ENCODE assay signal across 11 mouse cellular contexts in the genomic region with DNA sequence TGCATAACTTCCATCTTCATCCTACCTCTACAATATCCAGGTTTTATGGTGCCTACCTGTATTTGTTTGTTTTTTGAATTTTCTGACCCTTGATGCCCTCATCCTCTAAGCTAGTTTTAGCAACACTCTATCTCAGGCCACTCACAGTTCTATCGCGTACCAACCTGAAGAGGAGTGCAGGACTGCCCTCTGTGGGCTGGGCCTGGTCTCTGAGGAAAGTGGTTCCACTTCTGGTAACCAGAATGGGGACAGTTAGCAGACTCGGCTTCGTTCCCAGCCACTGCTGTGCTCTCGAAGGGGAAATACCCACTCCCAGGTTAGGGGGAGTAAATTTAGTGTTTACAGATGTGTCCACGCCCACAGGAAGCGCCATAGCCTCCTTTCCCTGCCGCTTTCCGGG. TPM values are rescaled to one million over a fixed set of nuclear protein-coding genes. Genes with fewer than 3 reads are reported as not detected.
DNase-seq lines count a peak whose midpoint lies in the region; ATAC-seq and TF ChIP-seq lines count a peak whose summit lies in the region.
"Had no signal": no experiment of that assay in that cellular context is flagged by ENCODE, and none has a peak within 500 bp of the region (broad histone marks: within the 10 kb centered on the region; RNA-seq: fewer than 3 reads in every experiment).

No protein-coding gene starts in this region.

- H3K27me3 ChIP-seq in liver, adult 2 months (ENCODE audit: control insufficient read depth, insufficient read depth, low read length): no peaks in the 10 kb centered on the region
- no peaks in the 10 kb centered on the region for H3K27me3 ChIP-seq in liver, embryonic 11.5 days (replicated peaks; ENCODE audit: control insufficient read depth, insufficient read depth, low read length)
- H3K27me3 ChIP-seq: hindbrain, embryonic 15.5 days had no signal

- H3K36me3 ChIP-seq in liver, adult 2 months (ENCODE audit: control insufficient read depth, insufficient read depth, low read length): no peaks in the 10 kb centered on the region
- H3K36me3 ChIP-seq in liver, embryonic 11.5 days (ENCODE audit: control insufficient read depth, insufficient read depth, low read length): no peaks in the 10 kb centered on the region
- H3K36me3 ChIP-seq: hindbrain, embryonic 15.5 days had no signal

- no peaks in the 10 kb centered on the region for H3K9me3 ChIP-seq in liver, embryonic 11.5 days (ENCODE audit: control insufficient read depth, low read length)
- H3K9me3 ChIP-seq: hindbrain, embryonic 15.5 days had no signal

- no peak for DNase-seq in liver, adult 2 months (ENCODE audit: extremely low read depth, low read depth, low spot score)
- no peak for DNase-seq in liver, embryonic 11.5 days (ENCODE audit: low spot score)
- DNase-seq in embryo, embryonic 11 days: peak; percentile 13
- DNase-seq in kidney, postnatal 10 days: peak; percentile 24
- peak; percentile 40 for DNase-seq in naive thymus-derived CD4-positive, alpha-beta T cell, adult 2 months (ENCODE audit: low read depth)
- DNase-seq in yolk sac, embryonic 10.5 days (ENCODE audit: low spot score): no peak
- DNase-seq in layer of hippocampus, postnatal 14 days (ENCODE audit: low spot score in 2 of 2): no peak
- DNase-seq: cerebellum, postnatal 25 days had no signal

- 42% methylated on average over 9 of the region's 9 CpGs for WGBS in liver, adult 2 months
- 38% methylated on average over 9 of the region's 9 CpGs for WGBS in liver, embryonic 11.5 days

- ATAC-seq in liver, embryonic 11.5 days (replicated peaks; ENCODE audit: low FRiP score): no peak
- ATAC-seq: forebrain, embryonic 16.5 days had no signal

- no peaks in the 10 kb centered on the region for H3K79me2 ChIP-seq in liver, adult 2 months (ENCODE audit: control insufficient read depth, insufficient read depth, low read length)

- H3K4me1 ChIP-seq in liver, adult 2 months (ENCODE audit: control insufficient read depth, insufficient read depth, low read length): no peaks in the 10 kb centered on the region
- H3K4me1 ChIP-seq in liver, embryonic 11.5 days (replicated peaks; ENCODE audit: control insufficient read depth, insufficient read depth, low read length): no peaks in the 10 kb centered on the region
- H3K4me1 ChIP-seq: hindbrain, embryonic 15.5 days had no signal

- peak; percentile 32; the same call in 1 of the 2 replicates for TF ChIP-seq CTCF in liver, adult 2 months (IDR thresholded peaks at IDR 0.05; ENCODE audit: low read depth, low read length)

- no peak overlapping the region for H3K27ac ChIP-seq in liver, adult 2 months (replicated peaks; ENCODE audit: insufficient read depth, low read depth, low read length)
- no peak overlapping the region for H3K27ac ChIP-seq in liver, embryonic 11.5 days (ENCODE audit: low read depth, low read length)
- H3K27ac ChIP-seq: hindbrain, embryonic 15.5 days; left cerebral cortex, adult 2 months had no signal

- no peak overlapping the region for H3K4me3 ChIP-seq in liver, adult 2 months (ENCODE audit: insufficient read depth, low read depth, low read length)
- no peak overlapping the region for H3K4me3 ChIP-seq in liver, embryonic 11.5 days (ENCODE audit: low read depth, low read length)
- H3K4me3 ChIP-seq: hindbrain, embryonic 15.5 days; left cerebral cortex, adult 2 months had no signal

- no peak overlapping the region for H3K4me2 ChIP-seq in liver, embryonic 11.5 days
- H3K4me2 ChIP-seq: hindbrain, embryonic 15.5 days had no signal

- TF ChIP-seq POLR2A in liver, adult 2 months (IDR thresholded peaks at IDR 0.05; ENCODE audit: extremely low read depth, insufficient read depth, low read length): no peak

- H3K9ac ChIP-seq in liver, adult 2 months (ENCODE audit: low read depth, low read length): no peak overlapping the region
- H3K9ac ChIP-seq in liver, embryonic 11.5 days (ENCODE audit: low read depth, low read length): no peak overlapping the region
- H3K9ac ChIP-seq: hindbrain, embryonic 15.5 days had no signal

RNA-seq across cellular contexts. Expression of a gene that starts 29.2 kb away (rescaled TPM):
- total RNA-seq in liver, adult 2 months (2014; rRNA removed): not detected in 2 replicates
- polyA plus RNA-seq in liver, adult 2 months (2012; rRNA removed): 0.18 TPM in 1 of 2 replicates, not detected in the other
- polyA plus RNA-seq in liver, embryonic 11.5 days (2014; fragmentation: Nextera tagmentation; extraction: Ambion mirVana): 1.2 and 2.1 TPM in 2 replicates
- not detected for total RNA-seq in layer of hippocampus, postnatal 14 days (2021)
- total RNA-seq: left cerebral cortex, adult 2 months had no signal

RNA-seq across cellular contexts. Expression of a gene that starts 44.5 kb away (rescaled TPM):
- total RNA-seq in liver, adult 2 months (2014; rRNA removed): 0.07 TPM in 1 of 2 replicates, not detected in the other
- polyA plus RNA-seq in liver, adult 2 months (2012; rRNA removed): 0.06 TPM in 1 of 2 replicates, not detected in the other
- polyA plus RNA-seq in liver, embryonic 11.5 days (2014; fragmentation: Nextera tagmentation; extraction: Ambion mirVana): 0.08 TPM in 1 of 2 replicates, not detected in the other
- total RNA-seq in layer of hippocampus, postnatal 14 days (2021): 100 to 1,000 TPM; 128 to 131 TPM

Comparison
In these comparisons a context has a peak if more than half of its experiments do, and no peak if none do; other contexts are left out.
1. DNase-seq: peak in embryo, embryonic 11 days (single experiment), kidney, postnatal 10 days (single experiment) and naive thymus-derived CD4-positive, alpha-beta T cell, adult 2 months (single experiment); none in liver, adult 2 months (single experiment), liver, embryonic 11.5 days (single experiment), yolk sac, embryonic 10.5 days (single experiment) and layer of hippocampus, postnatal 14 days (0 of 2).
2. RNA of a gene that starts 44.5 kb away (total RNA-seq): 128 to 131 TPM in layer of hippocampus, postnatal 14 days; 0.07 TPM in liver, adult 2 months; every median in the first group is over 100 times any median in the second.